Mouse (Mus musculus): ENCODE measurements around the gene Zmynd10.
"Not testable (repeated sequence)": the region's sequence is repeated elsewhere in the genome, so short reads cannot be mapped to it uniquely, and the experiment has no call there.

Zmynd10 gene

GRCm38 (mm10) chr9:107556346-107556745, 9.2 kb downstream of the Zmynd10 start:
- DNase-seq, result no peak

GRCm38 (mm10) chr9:107563029-107563581, 16.0 kb downstream of the Zmynd10 start, which contains the start of gene Tusc2:
Gene Tusc2 (plus strand): TSS chr9:107563255.
- peak; percentile 98 for DNase-seq

GRCm38 (mm10) chr9:107565556-107565955, 18.5 kb downstream of the Zmynd10 start:
- DNase-seq, result not testable (repeated sequence)

GRCm38 (mm10) chr9:107566041-107566709, 19.1 kb downstream of the Zmynd10 start:
- DNase-seq, result peak; percentile 97

GRCm38 (mm10) chr9:107566855-107567254, 19.8 kb downstream of the Zmynd10 start:
- peak; percentile 88 for DNase-seq

- DNase-seq, result peak; percentile 78
These were observed 20.7 kb downstream of the Zmynd10 start, which contains the start of gene Hyal2 for GRCm38 (mm10) chr9:107567702-107568319. Gene Hyal2 (plus strand): TSS chr9:107567945.

GRCm38 (mm10) chr9:107568331-107569261, 21.5 kb downstream of the Zmynd10 start:
- peak; percentile 93 for DNase-seq

- DNase-seq, result no peak
These were observed 22.2 kb downstream of the Zmynd10 start for GRCm38 (mm10) chr9:107569270-107569669.

GRCm38 (mm10) chr9:107570016-107570415, 22.9 kb downstream of the Zmynd10 start:
- DNase-seq, result no peak

- no peak for DNase-seq
These were observed 23.7 kb downstream of the Zmynd10 start for GRCm38 (mm10) chr9:107570845-107571244.

- DNase-seq, result peak; percentile 71
These were observed 24.6 kb downstream of the Zmynd10 start for GRCm38 (mm10) chr9:107571534-107572326.

GRCm38 (mm10) chr9:107572327-107572662, 25.2 kb downstream of the Zmynd10 start:
- DNase-seq, result no peak

GRCm38 (mm10) chr9:107573774-107574173, 26.7 kb downstream of the Zmynd10 start:
- not testable (repeated sequence) for DNase-seq

- DNase-seq, result no peak
These were observed 28.7 kb downstream of the Zmynd10 start for GRCm38 (mm10) chr9:107575579-107576356.

- DNase-seq, result peak; percentile 91
These were observed 29.4 kb downstream of the Zmynd10 start, which contains the start of gene Hyal1 for GRCm38 (mm10) chr9:107576357-107577107. Gene Hyal1 (plus strand): TSS chr9:107576927.

GRCm38 (mm10) chr9:107577871-107578270, 30.8 kb downstream of the Zmynd10 start:
- DNase-seq, result no peak

- DNase-seq, result no peak
These were observed 31.5 kb downstream of the Zmynd10 start, which contains the start of gene Naa80 for GRCm38 (mm10) chr9:107578587-107578986. Gene Naa80 (plus strand): TSS chr9:107578887.

- DNase-seq, result no peak
These were observed 32.2 kb downstream of the Zmynd10 start for GRCm38 (mm10) chr9:107579023-107579900.
